Mouse (Mus musculus) midbrain, embryonic 14.5 days (tissue): ENCODE data around the gene Il23a. TPM values are rescaled to one million over a fixed set of nuclear protein-coding genes. Genes with fewer than 3 reads are reported as not detected.

ENCODE experiments used
- ATAC-seq: fragments of 200-750 bp; cut with Nextera tagmentation; 2 replicates; pipeline ENCODE4 v1.8.0; 2017; ENCODE audit warnings: moderate number of reproducible peaks, moderate library complexity; ENCODE audit not compliant: low FRiP score, low TSS enrichment
- DNase-seq: peaks from one replicate; pipeline ENCODE4 v3.0.0-alpha.2; 2015
- H3K27ac ChIP-seq: fragments of 300-500 bp; sonication (generic); replicated peaks from 2 replicates; pipeline ENCODE4 v1.5.1; 2014; ENCODE audit warnings: mild to moderate bottlenecking, low read depth, low read length, moderate library complexity
- H3K27me3 ChIP-seq: fragments of 300-500 bp; sonication (generic); 2 replicates; pipeline ENCODE4 v1.6.1; 2014; ENCODE audit warnings: low read length, control low read depth, mixed read lengths; ENCODE audit not compliant: control insufficient read depth, insufficient read depth
- H3K36me3 ChIP-seq: fragments of 300-500 bp; sonication (generic); 2 replicates; pipeline ENCODE4 v1.6.1; 2014; ENCODE audit warnings: low read length, control low read depth; ENCODE audit not compliant: control insufficient read depth, insufficient read depth
- H3K4me1 ChIP-seq: fragments of 300-500 bp; sonication (generic); 2 replicates; pipeline ENCODE4 v1.6.1; 2014; ENCODE audit warnings: mild to moderate bottlenecking, antibody characterized with exemption, low read length, control low read depth; ENCODE audit not compliant: control insufficient read depth, insufficient read depth
- H3K4me2 ChIP-seq: fragments of 300-500 bp; sonication (generic); 2 replicates; pipeline ENCODE4 v1.6.1; 2014; ENCODE audit warnings: mild to moderate bottlenecking, low read length, moderate library complexity
- H3K4me3 ChIP-seq: fragments of 300-500 bp; sonication (generic); replicated peaks from 2 replicates; pipeline ENCODE4 v1.5.1; 2014; ENCODE audit warnings: low read depth, low read length
- H3K9ac ChIP-seq: fragments of 300-500 bp; sonication (generic); replicated peaks from 2 replicates; pipeline ENCODE4 v1.6.1; 2014; ENCODE audit warnings: mild to moderate bottlenecking, low read length, moderate library complexity
- H3K9me3 ChIP-seq: fragments of 300-500 bp; sonication (generic); 2 replicates; pipeline ENCODE4 v1.6.1; 2016; ENCODE audit warnings: low read length, control low read depth, mixed read lengths; ENCODE audit not compliant: control insufficient read depth
- WGBS: fragments of 180-500 bp; shearing (Covaris S2); extraction: QIAGEN DNeasy Blood & Tissue Kit; methylation state at CpG from one replicate; pipeline ENCODE4 v1.1.7; 2014; 5-methylcytosine and 5-hydroxymethylcytosine counted together
- polyA plus RNA-seq: library from polyadenylated mRNA; unstranded; fragments of >200 nt; fragmentation: Nextera tagmentation; extraction: Ambion mirVana; gene quantifications from 2 replicates; pipeline ENCODE4 v1.2.1, GENCODE M21; 2014

Gene Il23a
- polyA plus RNA-seq, 1 experiment from 2014 or later, result not detected

- H3K4me2 ChIP-seq, result no peak overlapping the region
- no peak overlapping the region for H3K9ac ChIP-seq
- no peak overlapping the region for H3K4me3 ChIP-seq
- H3K9me3 ChIP-seq, result no peaks in the 10 kb centered on the region
- ATAC-seq (no peak), DNase-seq (no peak)
- WGBS, result 87% methylated on average over 17 of the region's 17 CpGs
- H3K4me1 ChIP-seq, result no peaks in the 10 kb centered on the region
- peaks cover 90% of the 10 kb centered on the region for H3K36me3 ChIP-seq
- no peaks in the 10 kb centered on the region for H3K27me3 ChIP-seq
- H3K27ac ChIP-seq, result no peak overlapping the region
Measured at GRCm38 (mm10) chr10:128247020-128247732, 51.4 kb downstream of the Il23a start.

Other genes with a start within 250 kb of the Il23a start
- 413 and 443 TPM in 2 replicates for gene Ptges3, start 239.8 kb downstream of the Il23a start, polyA plus RNA-seq
- 1,898 and 2,035 TPM in 2 replicates for gene Atp5b, start 215.5 kb downstream of the Il23a start, polyA plus RNA-seq
- gene Baz2a, start 207.2 kb downstream of the Il23a start, polyA plus RNA-seq, result 14.8 and 19.4 TPM in 2 replicates
- 5.0 and 7.1 TPM in 2 replicates for gene Rbms2, start 118.5 kb downstream of the Il23a start, polyA plus RNA-seq
- gene Gls2, start 104.3 kb downstream of the Il23a start, polyA plus RNA-seq, result 0.70 and 1.3 TPM in 2 replicates
- 15.1 and 16.8 TPM in 2 replicates for gene Spryd4, start 86.9 kb downstream of the Il23a start, polyA plus RNA-seq
- 0.12 and 0.17 TPM in 2 replicates for gene Mip, start 72.9 kb downstream of the Il23a start, polyA plus RNA-seq
- gene Timeless, start 66.7 kb downstream of the Il23a start, polyA plus RNA-seq, result 13.5 and 19.5 TPM in 2 replicates
- gene Apon, start 44.7 kb downstream of the Il23a start, polyA plus RNA-seq, result not detected in 2 replicates
- gene Apof, start 30.1 kb downstream of the Il23a start, polyA plus RNA-seq, result not detected in 2 replicates
- 12.2 and 23.0 TPM in 2 replicates for gene Stat2, start 28.2 kb downstream of the Il23a start, polyA plus RNA-seq
- 18.5 and 23.0 TPM in 2 replicates for gene Pan2, start 4.6 kb upstream of the Il23a start, polyA plus RNA-seq
- gene Cnpy2, start 23.7 kb upstream of the Il23a start, polyA plus RNA-seq, result 193 and 194 TPM in 2 replicates
- 221 and 247 TPM in 2 replicates for gene Cs, start 39.0 kb upstream of the Il23a start, polyA plus RNA-seq
- 50.5 and 53.0 TPM in 2 replicates for gene Coq10a, start 70.2 kb upstream of the Il23a start, polyA plus RNA-seq
- 13.3 and 14.1 TPM in 2 replicates for gene Ankrd52, start 78.4 kb upstream of the Il23a start, polyA plus RNA-seq
- gene Slc39a5, start 102.5 kb upstream of the Il23a start, polyA plus RNA-seq, result not detected in 2 replicates
- gene Nabp2, start 112.7 kb upstream of the Il23a start, polyA plus RNA-seq, result 142 and 144 TPM in 2 replicates
- gene Rnf41, start 112.9 kb upstream of the Il23a start, polyA plus RNA-seq, result 80.3 and 96.2 TPM in 2 replicates
- gene Smarcc2, start 160.5 kb upstream of the Il23a start, polyA plus RNA-seq, result 172 and 229 TPM in 2 replicates
- 750 and 787 TPM in 2 replicates for gene Myl6, start 195.4 kb upstream of the Il23a start, polyA plus RNA-seq
- 5.3 and 6.8 TPM in 2 replicates for gene Myl6b, start 199.9 kb upstream of the Il23a start, polyA plus RNA-seq
- gene Esyt1, start 227.1 kb upstream of the Il23a start, polyA plus RNA-seq, result 6.0 and 10.9 TPM in 2 replicates
- 17.6 and 19.6 TPM in 2 replicates for gene Zc3h10, start 249.0 kb upstream of the Il23a start, polyA plus RNA-seq